Mouse (Mus musculus) ES-E14 (cell line): Measurements from ENCODE around the gene Gm45717. TPM values are rescaled to one million over a fixed set of nuclear protein-coding genes. Genes with fewer than 3 reads are reported as not detected.

Experiments
- DNase-seq: peaks from one replicate; pipeline ENCODE4 v3.0.0-alpha.2; 2013; ENCODE audit warnings: low read depth, low spot score
- H3K27ac ChIP-seq: 2 replicates; pipeline ENCODE4 v1.5.1; 2012; ENCODE audit warnings: low read depth, mild to moderate bottlenecking, low read length, moderate library complexity, mixed read lengths; ENCODE audit not compliant: poor library complexity, insufficient read depth, severe bottlenecking
- H3K36me3 ChIP-seq: 2 replicates; pipeline ENCODE4 v1.6.1; 2012; ENCODE audit warnings: mild to moderate bottlenecking, low read length, moderate library complexity, mixed read lengths; ENCODE audit not compliant: control insufficient read depth, poor library complexity, insufficient read depth, severe bottlenecking
- H3K4me1 ChIP-seq, 2 experiments: fragments of 150-350 bp in 1 of 2; sonication (generic) in 1 of 2; 2 replicates each; pipeline ENCODE4 v1.6.1; 2012; ENCODE audit warnings: low read length in 2 of 2, mild to moderate bottlenecking in 1 of 2, mixed read lengths in 1 of 2; ENCODE audit not compliant: control insufficient read depth in 2 of 2, insufficient read depth in 2 of 2, poor library complexity in 1 of 2
- H3K4me3 ChIP-seq, 2 experiments: fragments of 150-350 bp in 1 of 2; sonication (generic) in 1 of 2; 2 replicates each; pipeline ENCODE4 v1.5.1; 2012; ENCODE audit warnings: low read length in 2 of 2, low read depth in 1 of 2, mild to moderate bottlenecking in 1 of 2, mixed read lengths in 1 of 2; ENCODE audit not compliant: insufficient read depth in 1 of 2, poor library complexity in 1 of 2, severe bottlenecking in 1 of 2
- H3K9ac ChIP-seq: 2 replicates; pipeline ENCODE4 v1.6.1; 2012; ENCODE audit warnings: low read depth, mild to moderate bottlenecking, low read length, mixed read lengths; ENCODE audit not compliant: poor library complexity, insufficient read depth, severe bottlenecking
- H3K9me3 ChIP-seq: fragments of 150-350 bp; sonication (generic); 2 replicates; pipeline ENCODE4 v1.6.1; 2012; ENCODE audit warnings: low read depth, mild to moderate bottlenecking, low read length; ENCODE audit not compliant: control insufficient read depth, insufficient read depth
- CHD2 ChIP-seq: IDR thresholded peaks from 2 replicates; pipeline ENCODE4 v1.6.1; 2014; ENCODE audit warnings: mild to moderate bottlenecking, low read depth, low read length, inconsistent platforms
- HCFC1 ChIP-seq: IDR thresholded peaks from 2 replicates; pipeline ENCODE4 v1.6.1; 2012; ENCODE audit warnings: low read length, inconsistent platforms, borderline replicate concordance; ENCODE audit not compliant: insufficient read depth
- MAFK ChIP-seq: IDR thresholded peaks from 2 replicates; pipeline ENCODE4 v1.6.1; 2014; ENCODE audit warnings: mild to moderate bottlenecking, low read depth, low read length, inconsistent platforms; ENCODE audit not compliant: insufficient read depth
- ZC3H11A ChIP-seq: IDR thresholded peaks from 2 replicates; pipeline ENCODE4 v1.6.1; 2012; ENCODE audit warnings: low read depth, mild to moderate bottlenecking, inconsistent platforms, low read length, borderline replicate concordance
- ZNF384 ChIP-seq: IDR thresholded peaks from 2 replicates; pipeline ENCODE4 v1.6.1; 2012; ENCODE audit warnings: low read depth, low read length, inconsistent platforms
- in situ Hi-C, 2 experiments: fragments of 600-800 bp; cut with MboI; formaldehyde crosslinking; loops; one replicate each; pipeline ENCODE4 v1.15.1; 2025; ENCODE audit warnings: low sequenced_read_pairs in 2 of 2, inconsistent platforms in 1 of 2; ENCODE audit not compliant: unreplicated experiment in 2 of 2
- total RNA-seq: library from RNA; depleted of rRNA; stranded (reverse); fragments of 300-350 nt; gene quantifications from 2 replicates; pipeline ENCODE4 v1.2.3, GENCODE M21; 2012

The Gm45717 gene
- total RNA-seq, 1 experiment: not detected

DNA sequence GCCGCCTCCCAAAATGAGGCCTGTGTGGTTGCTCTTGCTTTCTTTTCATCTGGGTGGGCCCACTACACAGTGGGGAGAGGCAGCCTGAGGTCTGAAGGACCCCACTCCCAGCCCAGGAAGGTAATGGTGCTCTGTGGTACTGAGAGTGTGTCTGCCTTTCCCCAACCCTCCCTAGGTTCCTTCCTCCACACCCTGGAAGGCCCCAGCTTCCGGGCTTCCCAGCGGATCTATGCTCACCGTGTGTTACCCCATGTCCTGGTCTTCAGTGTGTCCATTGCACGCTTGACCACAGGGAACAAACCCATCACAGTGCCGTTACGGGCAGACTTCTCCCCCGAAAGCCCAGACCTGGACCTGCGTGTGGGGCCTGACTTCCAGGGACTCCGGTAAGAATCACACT, 12.9 kb downstream of the Gm45717 start:
- DNase-seq: no peak
- H3K4me3 ChIP-seq: no peak overlapping the region
- H3K9ac ChIP-seq: peak overlapping the region; percentile 15
- H3K36me3 ChIP-seq: peaks cover 27% of the 10 kb centered on the region
- in situ Hi-C loops: no loop called here
- peaks cover 4 to 17% of the 10 kb centered on the region in 2 experiments; a peak in 3 of 4 replicates for H3K4me1 ChIP-seq
- TF ChIP-seq ZC3H11A: no peak
- no peaks in the 10 kb centered on the region for H3K9me3 ChIP-seq
- H3K27ac ChIP-seq: no peak overlapping the region

DNA sequence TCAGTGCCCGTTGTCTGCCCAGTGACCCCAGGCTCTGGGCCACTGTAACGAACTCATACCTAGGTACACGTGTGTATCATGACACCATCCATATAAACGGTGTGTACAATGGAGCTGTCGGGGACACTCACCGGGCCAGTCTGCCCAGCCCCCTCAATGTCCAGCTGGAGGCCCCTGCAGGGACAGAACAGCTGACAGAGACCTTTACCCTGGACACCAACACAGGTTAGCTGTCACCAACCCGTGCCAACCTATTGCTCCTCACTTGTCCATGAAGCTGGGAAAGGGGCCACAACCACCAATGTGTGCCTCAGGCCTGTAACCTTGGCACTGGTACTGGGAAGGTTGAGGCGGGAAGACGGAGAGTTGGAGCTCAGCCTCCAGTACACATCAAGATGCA, 13.4 kb downstream of the Gm45717 start:
- H3K4me3 ChIP-seq: peak overlapping the region; percentile 70 to 79
- H3K4me1 ChIP-seq: peaks cover 4 to 17% of the 10 kb centered on the region in 2 experiments; a peak in 3 of 4 replicates
- peak overlapping the region; percentile 81 for H3K9ac ChIP-seq
- TF ChIP-seq CHD2: no peak
- TF ChIP-seq MAFK: no peak
- peak overlapping the region; percentile 16; the same call in 1 of the 2 replicates for H3K27ac ChIP-seq
- in situ Hi-C loops: no loop called here
- H3K9me3 ChIP-seq: no peaks in the 10 kb centered on the region
- H3K36me3 ChIP-seq: peaks cover 23% of the 10 kb centered on the region
- no peak for DNase-seq

DNA sequence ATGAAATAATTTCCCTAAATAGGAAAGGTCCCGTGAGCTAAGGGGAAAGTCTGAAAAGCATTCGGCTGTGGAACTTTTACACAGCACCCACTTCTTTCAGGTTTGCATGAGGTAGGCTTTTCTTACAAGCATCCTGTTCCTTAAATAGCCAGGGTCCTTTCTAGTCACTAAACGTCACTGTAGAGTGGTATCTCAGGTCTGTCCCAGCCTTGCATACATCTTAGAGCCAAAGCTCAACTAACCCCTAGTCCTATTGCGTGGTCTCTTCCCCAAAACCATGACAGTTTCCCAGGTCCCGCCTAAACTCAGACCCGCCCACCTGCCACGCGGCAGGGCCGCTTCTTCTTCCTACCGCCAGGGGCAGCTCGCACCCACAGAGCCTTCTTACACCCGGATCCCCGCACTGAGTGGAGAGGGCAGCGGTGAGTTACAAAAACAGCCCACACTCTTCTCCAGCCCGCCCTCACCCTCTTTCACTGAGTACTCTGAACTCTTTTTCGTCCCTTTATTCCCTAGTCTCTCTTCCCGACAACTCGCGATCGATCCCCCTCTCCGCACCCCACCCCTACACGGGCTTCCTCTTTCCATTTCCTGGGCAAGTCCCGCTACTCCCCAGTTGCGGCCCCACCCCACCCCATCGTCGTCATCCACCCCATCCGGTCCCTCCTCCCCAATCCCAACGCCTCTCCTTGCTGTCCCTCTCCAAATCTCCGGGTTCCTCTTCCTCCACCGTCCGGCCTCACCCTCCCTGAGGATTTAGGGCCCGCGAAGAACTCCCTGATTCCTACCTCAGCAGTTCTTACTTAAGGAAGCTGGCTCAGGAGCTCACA, 14.3 kb downstream of the Gm45717 start, which contains the start of gene Pgghg:
Pgghg (plus strand) TSS at position 170 of the 830 bp plus-strand sequence.
- peak within 1 kb of the TSS; percentile 70 to 79 for H3K4me3 ChIP-seq
- no peaks in the 10 kb centered on the region for H3K9me3 ChIP-seq
- DNase-seq: peak; percentile 74
- in situ Hi-C loops: no loop called here
- TF ChIP-seq ZC3H11A: no peak
- TF ChIP-seq HCFC1: no peak
- no peak for TF ChIP-seq ZNF384
- TF ChIP-seq MAFK: no peak
- no peak for TF ChIP-seq CHD2
- peaks cover 16% of the 10 kb centered on the region for H3K36me3 ChIP-seq
- H3K9ac ChIP-seq: peak within 1 kb of the TSS; percentile 81
- peaks cover 4 to 17% of the 10 kb centered on the region in 2 experiments; a peak in 3 of 4 replicates for H3K4me1 ChIP-seq
- H3K27ac ChIP-seq: peak within 1 kb of the TSS; percentile 81

DNA sequence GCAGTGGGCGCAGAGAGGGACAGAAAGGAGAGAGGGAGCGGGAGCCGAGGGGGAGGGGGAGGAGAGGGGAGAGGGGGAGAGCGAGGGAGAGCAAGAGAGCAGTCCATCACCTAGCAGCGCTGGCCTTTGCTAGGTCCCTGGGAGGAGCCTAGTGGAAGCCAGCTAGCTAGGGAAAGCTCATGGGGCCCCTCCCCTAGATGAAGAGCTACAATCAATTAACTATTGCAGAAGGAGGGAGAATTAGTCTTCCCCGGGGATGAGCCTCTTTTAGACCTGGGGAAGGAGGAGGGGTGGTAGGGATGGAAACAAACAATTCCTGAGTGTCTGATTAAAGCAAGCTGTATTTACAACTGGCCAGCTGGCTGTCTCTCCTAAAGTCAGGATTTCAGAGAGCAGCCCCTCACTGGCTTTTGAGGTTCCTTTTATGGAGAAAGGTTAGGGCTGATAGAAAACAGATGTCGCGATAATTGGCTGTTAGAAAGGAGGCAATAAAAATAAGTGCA, 16.0 kb downstream of the Gm45717 start:
- H3K4me1 ChIP-seq: peaks cover 4 to 17% of the 10 kb centered on the region in 2 experiments; a peak in 3 of 4 replicates
- H3K9me3 ChIP-seq: no peaks in the 10 kb centered on the region
- no peak for DNase-seq
- TF ChIP-seq ZNF384: no peak
- TF ChIP-seq MAFK: no peak
- no peak for TF ChIP-seq ZC3H11A
- no peak for TF ChIP-seq HCFC1
- H3K4me3 ChIP-seq: peak overlapping the region in 1 of 2 experiments; percentile 15; a peak in 1 of 4 replicates
- no peaks in the 10 kb centered on the region for H3K36me3 ChIP-seq
- peak overlapping the region; percentile 82 for H3K27ac ChIP-seq
- 0 out of 2 replicates have a peak overlapping the region, but pooled peaks have one; percentile 20 for H3K9ac ChIP-seq
- in situ Hi-C loops: no loop called here
